Mouse (Mus musculus) heart, embryonic 12.5 days (tissue): ENCODE results near the gene Jmjd1c. TPM values are rescaled to one million over a fixed set of nuclear protein-coding genes. Genes with fewer than 3 reads are reported as not detected.

Experiments
- ATAC-seq: fragments of 200-750 bp; cut with Nextera tagmentation; 2 replicates; pipeline ENCODE4 v1.8.0; 2017; ENCODE audit warnings: moderate TSS enrichment, moderate library complexity; ENCODE audit not compliant: insufficient number of reproducible peaks, low FRiP score
- H3K27ac ChIP-seq: fragments of 300-500 bp; sonication (generic); 2 replicates; pipeline ENCODE4 v1.5.1; 2016; ENCODE audit warnings: mild to moderate bottlenecking, moderate library complexity; ENCODE audit not compliant: poor library complexity, severe bottlenecking
- H3K27me3 ChIP-seq: fragments of 300-500 bp; sonication (generic); replicated peaks from 2 replicates; pipeline ENCODE4 v1.6.1; 2016; ENCODE audit warnings: mild to moderate bottlenecking, moderate library complexity
- H3K36me3 ChIP-seq: fragments of 300-500 bp; sonication (generic); 2 replicates; pipeline ENCODE4 v1.6.1; 2016; ENCODE audit warnings: mild to moderate bottlenecking, moderate library complexity
- H3K4me1 ChIP-seq: fragments of 300-500 bp; sonication (generic); replicated peaks from 2 replicates; pipeline ENCODE4 v1.6.1; 2016; ENCODE audit warnings: mild to moderate bottlenecking
- H3K4me2 ChIP-seq: fragments of 300-500 bp; sonication (generic); 2 replicates; pipeline ENCODE4 v1.6.1; 2016; ENCODE audit warnings: mild to moderate bottlenecking, moderate library complexity
- H3K4me3 ChIP-seq: fragments of 300-500 bp; sonication (generic); 2 replicates; pipeline ENCODE4 v1.5.1; 2016; ENCODE audit warnings: mild to moderate bottlenecking
- H3K9ac ChIP-seq: fragments of 300-500 bp; sonication (generic); 2 replicates; pipeline ENCODE4 v1.6.1; 2016; ENCODE audit warnings: mild to moderate bottlenecking, moderate library complexity
- H3K9me3 ChIP-seq: fragments of 300-500 bp; sonication (generic); replicated peaks from 2 replicates; pipeline ENCODE4 v1.6.1; 2016; ENCODE audit warnings: mild to moderate bottlenecking, moderate library complexity
- WGBS: fragments of 180-500 bp; shearing (Covaris S2); methylation state at CpG from one replicate; pipeline ENCODE4 v1.1.7; 2016; 5-methylcytosine and 5-hydroxymethylcytosine counted together
- polyA plus RNA-seq: library from polyadenylated mRNA; unstranded; fragments of >200 nt; fragmentation: Nextera tagmentation; extraction: Ambion mirVana; gene quantifications from 2 replicates; pipeline ENCODE4 v1.2.1, GENCODE M21; 2016

Gene Jmjd1c
- polyA plus RNA-seq, 1 experiment from 2014 or later, result 37.9 TPM

GRCm38 (mm10) chr10:67119291-67119690 lies 23.4 kb downstream of the Jmjd1c start:
- no peaks in the 10 kb centered on the region for H3K36me3 ChIP-seq
- no peak overlapping the region for H3K4me2 ChIP-seq
- ATAC-seq, result no peak
- no peak overlapping the region for H3K4me3 ChIP-seq
- H3K27me3 ChIP-seq, result no peaks in the 10 kb centered on the region
- peaks cover 77% of the 10 kb centered on the region for H3K4me1 ChIP-seq
- 0 out of 2 replicates have a peak, but pooled peaks cover under 1% of the 10 kb centered on the region for H3K9me3 ChIP-seq
- WGBS, result 51% methylated on average over 7 of the region's 7 CpGs
- no peak overlapping the region for H3K27ac ChIP-seq
- H3K9ac ChIP-seq, result no peak overlapping the region

GRCm38 (mm10) chr10:67120180-67120579 lies 24.3 kb downstream of the Jmjd1c start:
- Histone ChIP-seq H3K27me3 (no peaks in the 10 kb centered on the region), H3K36me3 (no peaks in the 10 kb centered on the region), H3K4me1 (peaks cover 75% of the 10 kb centered on the region), H3K4me2 (no peak overlapping the region), H3K27ac (no peak overlapping the region), H3K9ac (no peak overlapping the region), H3K9me3 (no peaks in the 10 kb centered on the region), H3K4me3 (no peak overlapping the region)
- no peak for ATAC-seq
- WGBS, result 33% methylated on average over 4 of the region's 4 CpGs

GRCm38 (mm10) chr10:67120640-67121039 lies 24.7 kb downstream of the Jmjd1c start:
- Histone ChIP-seq H3K27me3 (no peaks in the 10 kb centered on the region), H3K9ac (no peak overlapping the region), H3K4me2 (no peak overlapping the region), H3K4me1 (peaks cover 75% of the 10 kb centered on the region), H3K36me3 (no peaks in the 10 kb centered on the region), H3K4me3 (no peak overlapping the region), H3K27ac (no peak overlapping the region), H3K9me3 (no peaks in the 10 kb centered on the region)
- 79% methylated on average over 2 of the region's 2 CpGs for WGBS
- ATAC-seq, result no peak

GRCm38 (mm10) chr10:67123756-67124155 lies 27.8 kb downstream of the Jmjd1c start:
- WGBS, result 34% methylated on average over 2 of the region's 2 CpGs
- Histone ChIP-seq H3K9me3 (no peaks in the 10 kb centered on the region), H3K27me3 (no peaks in the 10 kb centered on the region), H3K9ac (no peak overlapping the region), H3K36me3 (no peaks in the 10 kb centered on the region), H3K4me3 (no peak overlapping the region), H3K27ac (peak overlapping the region; percentile 81), H3K4me2 (peak overlapping the region; percentile 39), H3K4me1 (peaks cover 60% of the 10 kb centered on the region)
- ATAC-seq, result no peak

- Histone ChIP-seq H3K27ac (peak overlapping the region; percentile 81), H3K27me3 (no peaks in the 10 kb centered on the region), H3K9ac (no peak overlapping the region), H3K4me1 (peaks cover 56% of the 10 kb centered on the region), H3K36me3 (no peaks in the 10 kb centered on the region), H3K9me3 (no peaks in the 10 kb centered on the region), H3K4me3 (no peak overlapping the region), H3K4me2 (peak overlapping the region; percentile 39)
- no peak for ATAC-seq
- 47% methylated on average over 4 of the region's 4 CpGs for WGBS
Measured at GRCm38 (mm10) chr10:67124156-67124555, 28.2 kb downstream of the Jmjd1c start.

- 2% methylated on average over 50 of the region's 50 CpGs for WGBS
- H3K9me3 ChIP-seq, result no peaks in the 10 kb centered on the region
- peak; percentile 43; the same call in 1 of the 2 replicates for ATAC-seq
- peak overlapping the region; percentile 68 for H3K4me3 ChIP-seq
- no peaks in the 10 kb centered on the region for H3K36me3 ChIP-seq
- H3K4me1 ChIP-seq, result peaks cover 57% of the 10 kb centered on the region
- peak overlapping the region; percentile 87 for H3K4me2 ChIP-seq
- peak overlapping the region; percentile 91 for H3K9ac ChIP-seq
- H3K27ac ChIP-seq, result peak overlapping the region; percentile 91
- no peaks in the 10 kb centered on the region for H3K27me3 ChIP-seq
Measured at GRCm38 (mm10) chr10:67126061-67126858, 30.3 kb downstream of the Jmjd1c start.

- Histone ChIP-seq H3K9ac (peak overlapping the region; percentile 91), H3K36me3 (no peaks in the 10 kb centered on the region), H3K9me3 (no peaks in the 10 kb centered on the region), H3K27me3 (no peaks in the 10 kb centered on the region), H3K4me2 (peak overlapping the region; percentile 87), H3K4me1 (peaks cover 52% of the 10 kb centered on the region), H3K27ac (peak overlapping the region; percentile 91), H3K4me3 (peak overlapping the region; percentile 68)
- ATAC-seq, result peak; percentile 67
- 1% methylated on average over 108 of the region's 115 CpGs for WGBS
Measured at GRCm38 (mm10) chr10:67126859-67127758, 31.2 kb downstream of the Jmjd1c start.

- 62% methylated on average over 1 of the region's 1 CpGs for WGBS
Measured at GRCm38 (mm10) chr10:67129531-67129930, 33.6 kb downstream of the Jmjd1c start.

GRCm38 (mm10) chr10:67131709-67132108 lies 35.8 kb downstream of the Jmjd1c start:
- 56% methylated on average over 1 of the region's 1 CpGs for WGBS
- no peak overlapping the region for H3K27ac ChIP-seq
- H3K9me3 ChIP-seq, result no peaks in the 10 kb centered on the region
- H3K36me3 ChIP-seq, result no peaks in the 10 kb centered on the region
- no peaks in the 10 kb centered on the region for H3K27me3 ChIP-seq
- no peak overlapping the region for H3K4me2 ChIP-seq
- H3K4me3 ChIP-seq, result no peak overlapping the region
- no peak for ATAC-seq
- H3K4me1 ChIP-seq, result peaks cover 26% of the 10 kb centered on the region
- H3K9ac ChIP-seq, result no peak overlapping the region

More at GRCm38 (mm10) chr10:67129531-67129930, 33.6 kb downstream of the Jmjd1c start:
- Histone ChIP-seq H3K9me3 (no peaks in the 10 kb centered on the region), H3K9ac (no peak overlapping the region), H3K27ac (no peak overlapping the region), H3K27me3 (no peaks in the 10 kb centered on the region), H3K36me3 (no peaks in the 10 kb centered on the region), H3K4me1 (peaks cover 36% of the 10 kb centered on the region), H3K4me3 (no peak overlapping the region), H3K4me2 (no peak overlapping the region)
- ATAC-seq, result no peak

GRCm38 (mm10) chr10:67134322-67134721 lies 38.4 kb downstream of the Jmjd1c start:
- H3K27me3 ChIP-seq, result no peaks in the 10 kb centered on the region
- H3K9me3 ChIP-seq, result no peaks in the 10 kb centered on the region
- no peak overlapping the region for H3K9ac ChIP-seq
- H3K4me2 ChIP-seq, result no peak overlapping the region
- peaks cover 27% of the 10 kb centered on the region for H3K4me1 ChIP-seq
- H3K4me3 ChIP-seq, result no peak overlapping the region
- WGBS, result 94% methylated on average over 2 of the region's 2 CpGs
- no peak for ATAC-seq
- H3K36me3 ChIP-seq, result no peaks in the 10 kb centered on the region
- H3K27ac ChIP-seq, result no peak overlapping the region

GRCm38 (mm10) chr10:67137437-67137836 lies 41.5 kb downstream of the Jmjd1c start:
- Histone ChIP-seq H3K27me3 (no peaks in the 10 kb centered on the region), H3K9me3 (no peaks in the 10 kb centered on the region), H3K9ac (no peak overlapping the region), H3K4me2 (no peak overlapping the region), H3K27ac (no peak overlapping the region), H3K36me3 (no peaks in the 10 kb centered on the region), H3K4me3 (no peak overlapping the region), H3K4me1 (peaks cover 17% of the 10 kb centered on the region)
- no peak for ATAC-seq
- 92% methylated on average over 2 of the region's 2 CpGs for WGBS
